Mouse (Mus musculus) midbrain, embryonic 14.5 days (tissue): ENCODE measurements around the gene Kcnh1. TPM values are rescaled to one million over a fixed set of nuclear protein-coding genes. Genes with fewer than 3 reads are reported as not detected.

ENCODE experiments used
- ATAC-seq: fragments of 200-750 bp; cut with Nextera tagmentation; 2 replicates; pipeline ENCODE4 v1.8.0; 2017; ENCODE audit warnings: moderate number of reproducible peaks, moderate library complexity; ENCODE audit not compliant: low FRiP score, low TSS enrichment
- DNase-seq: peaks from one replicate; pipeline ENCODE4 v3.0.0-alpha.2; 2015
- H3K27ac ChIP-seq: fragments of 300-500 bp; sonication (generic); replicated peaks from 2 replicates; pipeline ENCODE4 v1.5.1; 2014; ENCODE audit warnings: mild to moderate bottlenecking, low read depth, low read length, moderate library complexity
- H3K27me3 ChIP-seq: fragments of 300-500 bp; sonication (generic); 2 replicates; pipeline ENCODE4 v1.6.1; 2014; ENCODE audit warnings: low read length, control low read depth, mixed read lengths; ENCODE audit not compliant: control insufficient read depth, insufficient read depth
- H3K36me3 ChIP-seq: fragments of 300-500 bp; sonication (generic); 2 replicates; pipeline ENCODE4 v1.6.1; 2014; ENCODE audit warnings: low read length, control low read depth; ENCODE audit not compliant: control insufficient read depth, insufficient read depth
- H3K4me1 ChIP-seq: fragments of 300-500 bp; sonication (generic); 2 replicates; pipeline ENCODE4 v1.6.1; 2014; ENCODE audit warnings: mild to moderate bottlenecking, antibody characterized with exemption, low read length, control low read depth; ENCODE audit not compliant: control insufficient read depth, insufficient read depth
- H3K4me2 ChIP-seq: fragments of 300-500 bp; sonication (generic); 2 replicates; pipeline ENCODE4 v1.6.1; 2014; ENCODE audit warnings: mild to moderate bottlenecking, low read length, moderate library complexity
- H3K4me3 ChIP-seq: fragments of 300-500 bp; sonication (generic); replicated peaks from 2 replicates; pipeline ENCODE4 v1.5.1; 2014; ENCODE audit warnings: low read depth, low read length
- H3K9ac ChIP-seq: fragments of 300-500 bp; sonication (generic); replicated peaks from 2 replicates; pipeline ENCODE4 v1.6.1; 2014; ENCODE audit warnings: mild to moderate bottlenecking, low read length, moderate library complexity
- H3K9me3 ChIP-seq: fragments of 300-500 bp; sonication (generic); 2 replicates; pipeline ENCODE4 v1.6.1; 2016; ENCODE audit warnings: low read length, control low read depth, mixed read lengths; ENCODE audit not compliant: control insufficient read depth
- WGBS: fragments of 180-500 bp; shearing (Covaris S2); extraction: QIAGEN DNeasy Blood & Tissue Kit; methylation state at CpG from one replicate; pipeline ENCODE4 v1.1.7; 2014; 5-methylcytosine and 5-hydroxymethylcytosine counted together
- polyA plus RNA-seq: library from polyadenylated mRNA; unstranded; fragments of >200 nt; fragmentation: Nextera tagmentation; extraction: Ambion mirVana; gene quantifications from 2 replicates; pipeline ENCODE4 v1.2.1, GENCODE M21; 2014

The Kcnh1 gene
- polyA plus RNA-seq, 1 experiment from 2014 or later = 2.1 TPM

GRCm38 (mm10) chr1:192314044-192314443 is 123.5 kb downstream of the Kcnh1 start:
- no peak overlapping the region for H3K4me3 ChIP-seq
- ATAC-seq (no peak), DNase-seq (no peak)
- 68% methylated on average over 3 of the region's 3 CpGs for WGBS
- H3K4me2 ChIP-seq = no peak overlapping the region
- no peaks in the 10 kb centered on the region for H3K36me3 ChIP-seq
- H3K27ac ChIP-seq = no peak overlapping the region
- no peak overlapping the region for H3K9ac ChIP-seq
- no peaks in the 10 kb centered on the region for H3K27me3 ChIP-seq
- H3K9me3 ChIP-seq = no peaks in the 10 kb centered on the region
- H3K4me1 ChIP-seq = peaks cover 10% of the 10 kb centered on the region; the same call in 1 of the 2 replicates

GRCm38 (mm10) chr1:192315392-192316070 is 125.0 kb downstream of the Kcnh1 start:
- Histone ChIP-seq H3K4me1 (peaks cover 10% of the 10 kb centered on the region; the same call in 1 of the 2 replicates), H3K4me3 (no peak overlapping the region), H3K27me3 (no peaks in the 10 kb centered on the region), H3K27ac (no peak overlapping the region), H3K4me2 (no peak overlapping the region), H3K9me3 (no peaks in the 10 kb centered on the region), H3K36me3 (no peaks in the 10 kb centered on the region), H3K9ac (no peak overlapping the region)
- 41% methylated on average over 1 of the region's 1 CpGs for WGBS
- DNase-seq = no peak
- ATAC-seq = no peak

GRCm38 (mm10) chr1:192324223-192324622 is 133.6 kb downstream of the Kcnh1 start:
- Histone ChIP-seq H3K4me3 (no peak overlapping the region), H3K27me3 (no peaks in the 10 kb centered on the region), H3K4me1 (no peaks in the 10 kb centered on the region), H3K36me3 (no peaks in the 10 kb centered on the region), H3K9me3 (no peaks in the 10 kb centered on the region), H3K27ac (no peak overlapping the region), H3K9ac (no peak overlapping the region), H3K4me2 (no peak overlapping the region)
- ATAC-seq = no peak
- no peak for DNase-seq
- 64% methylated on average over 3 of the region's 3 CpGs for WGBS

GRCm38 (mm10) chr1:192327052-192327451 is 136.5 kb downstream of the Kcnh1 start:
- Histone ChIP-seq H3K9me3 (no peaks in the 10 kb centered on the region), H3K27me3 (no peaks in the 10 kb centered on the region), H3K36me3 (no peaks in the 10 kb centered on the region), H3K4me3 (no peak overlapping the region), H3K27ac (no peak overlapping the region), H3K4me1 (no peaks in the 10 kb centered on the region), H3K4me2 (no peak overlapping the region), H3K9ac (no peak overlapping the region)
- DNase-seq (no peak), ATAC-seq (no peak)
- WGBS = 89% methylated on average over 8 of the region's 8 CpGs

GRCm38 (mm10) chr1:192331207-192331606 is 140.6 kb downstream of the Kcnh1 start:
- H3K4me2 ChIP-seq = no peak overlapping the region
- no peaks in the 10 kb centered on the region for H3K27me3 ChIP-seq
- WGBS = 86% methylated on average over 6 of the region's 6 CpGs
- H3K27ac ChIP-seq = no peak overlapping the region
- ATAC-seq = no peak
- no peak overlapping the region for H3K4me3 ChIP-seq
- no peak overlapping the region for H3K9ac ChIP-seq
- H3K4me1 ChIP-seq = no peaks in the 10 kb centered on the region
- H3K36me3 ChIP-seq = no peaks in the 10 kb centered on the region
- DNase-seq = no peak
- no peaks in the 10 kb centered on the region for H3K9me3 ChIP-seq

GRCm38 (mm10) chr1:192336029-192336428 is 145.5 kb downstream of the Kcnh1 start:
- H3K9me3 ChIP-seq = no peaks in the 10 kb centered on the region
- no peak overlapping the region for H3K4me3 ChIP-seq
- 89% methylated on average over 5 of the region's 5 CpGs for WGBS
- no peak overlapping the region for H3K9ac ChIP-seq
- no peaks in the 10 kb centered on the region for H3K27me3 ChIP-seq
- ATAC-seq (no peak), DNase-seq (no peak)
- H3K36me3 ChIP-seq = no peaks in the 10 kb centered on the region
- H3K27ac ChIP-seq = no peak overlapping the region
- no peak overlapping the region for H3K4me2 ChIP-seq
- no peaks in the 10 kb centered on the region for H3K4me1 ChIP-seq

- no peaks in the 10 kb centered on the region for H3K4me1 ChIP-seq
- no peaks in the 10 kb centered on the region for H3K27me3 ChIP-seq
- 85% methylated on average over 9 of the region's 9 CpGs for WGBS
- no peaks in the 10 kb centered on the region for H3K9me3 ChIP-seq
- no peak for DNase-seq
- H3K27ac ChIP-seq = no peak overlapping the region
- no peak overlapping the region for H3K9ac ChIP-seq
- H3K4me2 ChIP-seq = no peak overlapping the region
- ATAC-seq = no peak
- no peak overlapping the region for H3K4me3 ChIP-seq
- no peaks in the 10 kb centered on the region for H3K36me3 ChIP-seq
Observed at GRCm38 (mm10) chr1:192339361-192340077, 148.9 kb downstream of the Kcnh1 start.

- Histone ChIP-seq H3K4me3 (no peak overlapping the region), H3K9ac (no peak overlapping the region), H3K27ac (no peak overlapping the region), H3K4me2 (no peak overlapping the region), H3K9me3 (no peaks in the 10 kb centered on the region), H3K36me3 (no peaks in the 10 kb centered on the region), H3K4me1 (0 out of 2 replicates have a peak, but pooled peaks cover under 1% of the 10 kb centered on the region), H3K27me3 (no peaks in the 10 kb centered on the region)
- DNase-seq = no peak
- ATAC-seq = no peak
- 87% methylated on average over 4 of the region's 4 CpGs for WGBS
Observed at GRCm38 (mm10) chr1:192341774-192342173, 151.2 kb downstream of the Kcnh1 start.

GRCm38 (mm10) chr1:192343996-192344395 is 153.4 kb downstream of the Kcnh1 start:
- Histone ChIP-seq H3K9ac (no peak overlapping the region), H3K4me2 (no peak overlapping the region), H3K9me3 (no peaks in the 10 kb centered on the region), H3K4me3 (no peak overlapping the region), H3K36me3 (no peaks in the 10 kb centered on the region), H3K4me1 (0 out of 2 replicates have a peak, but pooled peaks cover 4% of the 10 kb centered on the region), H3K27ac (no peak overlapping the region), H3K27me3 (no peaks in the 10 kb centered on the region)
- ATAC-seq (no peak), DNase-seq (no peak)
- 83% methylated on average over 4 of the region's 4 CpGs for WGBS
